Mouse (Mus musculus): ENCODE measurements around the gene Wbp4.

Gene Wbp4

GRCm38 (mm10) chr14:79481339-79482151 lies at the start of gene Wbp4:
Gene Wbp4, minus strand, starts transcription at chr14:79481520.
- under 1% methylated on average over 84 of the region's 86 CpGs for WGBS

GRCm38 (mm10) chr14:79530761-79531160 lies 49.4 kb upstream of the Wbp4 start:
- WGBS, result 90% methylated on average over 6 of the region's 6 CpGs

- 86% methylated on average over 10 of the region's 10 CpGs for WGBS
These were observed 48.5 kb upstream of the Wbp4 start for GRCm38 (mm10) chr14:79529581-79530554.

- WGBS, result 85% methylated on average over 6 of the region's 6 CpGs
These were observed 46.4 kb upstream of the Wbp4 start for GRCm38 (mm10) chr14:79527704-79528103.

- 95% methylated on average over 12 of the region's 12 CpGs for WGBS
These were observed 44.8 kb upstream of the Wbp4 start for GRCm38 (mm10) chr14:79526106-79526505.

GRCm38 (mm10) chr14:79522387-79522786 lies 41.1 kb upstream of the Wbp4 start:
- whole genome bisulfite sequencing, result 88% methylated on average over 9 of the region's 9 CpGs

GRCm38 (mm10) chr14:79521471-79522117 lies 40.3 kb upstream of the Wbp4 start:
- WGBS, result 67% methylated on average over 6 of the region's 6 CpGs

- 91% methylated on average over 1 of the region's 1 CpGs for WGBS
These were observed 39.7 kb upstream of the Wbp4 start for GRCm38 (mm10) chr14:79521056-79521455.

GRCm38 (mm10) chr14:79519663-79519975 lies 38.3 kb upstream of the Wbp4 start:
- WGBS, result 64% methylated on average over 1 of the region's 1 CpGs

- 66% methylated on average over 19 of the region's 19 CpGs for WGBS
These were observed 37.7 kb upstream of the Wbp4 start for GRCm38 (mm10) chr14:79518761-79519662.

GRCm38 (mm10) chr14:79518123-79518522 lies 36.8 kb upstream of the Wbp4 start:
- 81% methylated on average over 2 of the region's 2 CpGs for WGBS

GRCm38 (mm10) chr14:79517185-79517740 lies 35.9 kb upstream of the Wbp4 start:
- WGBS, result 84% methylated on average over 8 of the region's 8 CpGs

GRCm38 (mm10) chr14:79516751-79517150 lies 35.4 kb upstream of the Wbp4 start:
- WGBS, result 78% methylated on average over 2 of the region's 2 CpGs

GRCm38 (mm10) chr14:79516243-79516610 lies 34.9 kb upstream of the Wbp4 start:
- WGBS, result 51% methylated on average over 5 of the region's 5 CpGs

- WGBS, result 65% methylated on average over 8 of the region's 8 CpGs
These were observed 34.4 kb upstream of the Wbp4 start for GRCm38 (mm10) chr14:79515511-79516242.

- 74% methylated on average over 8 of the region's 8 CpGs for WGBS
These were observed 33.8 kb upstream of the Wbp4 start for GRCm38 (mm10) chr14:79515100-79515499.

GRCm38 (mm10) chr14:79513951-79514350 lies 32.6 kb upstream of the Wbp4 start:
- WGBS, result 74% methylated on average over 2 of the region's 2 CpGs

- WGBS, result 70% methylated on average over 1 of the region's 1 CpGs
These were observed 30.2 kb upstream of the Wbp4 start for GRCm38 (mm10) chr14:79511521-79511920.

GRCm38 (mm10) chr14:79508662-79509305 lies 27.5 kb upstream of the Wbp4 start:
- 80% methylated on average over 9 of the region's 9 CpGs for WGBS

- WGBS, result 60% methylated on average over 1 of the region's 1 CpGs
These were observed 26.5 kb upstream of the Wbp4 start for GRCm38 (mm10) chr14:79507846-79508245.
